Mouse (Mus musculus) liver, embryonic 16.5 days (tissue): ENCODE results near the gene Kcnq5. TPM values are rescaled to one million over a fixed set of nuclear protein-coding genes. Genes with fewer than 3 reads are reported as not detected.
"Not testable (repeated sequence)": the region's sequence is repeated elsewhere in the genome, so short reads cannot be mapped to it uniquely, and the experiment has no call there.

Experiments used
- ATAC-seq: fragments of 200-750 bp; cut with Nextera tagmentation; 2 replicates; pipeline ENCODE4 v1.8.0; 2017; ENCODE audit warnings: low read depth, mild to moderate bottlenecking, moderate number of reproducible peaks, moderate library complexity
- H3K27ac ChIP-seq: fragments of 300-500 bp; sonication (generic); 2 replicates; pipeline ENCODE4 v1.5.1; 2014; ENCODE audit warnings: mild to moderate bottlenecking, low read length
- H3K27me3 ChIP-seq: fragments of 300-500 bp; sonication (generic); 2 replicates; pipeline ENCODE4 v1.6.1; 2014; ENCODE audit warnings: low read depth, low read length, mixed read lengths; ENCODE audit not compliant: control insufficient read depth, insufficient read depth
- H3K36me3 ChIP-seq: fragments of 300-500 bp; sonication (generic); 2 replicates; pipeline ENCODE4 v1.6.1; 2014; ENCODE audit warnings: mild to moderate bottlenecking; ENCODE audit not compliant: control insufficient read depth, insufficient read depth
- H3K4me1 ChIP-seq: fragments of 300-500 bp; sonication (generic); 2 replicates; pipeline ENCODE4 v1.6.1; 2014; ENCODE audit warnings: low read depth, low read length, mixed read lengths; ENCODE audit not compliant: control insufficient read depth
- H3K4me2 ChIP-seq: fragments of 300-500 bp; sonication (generic); 2 replicates; pipeline ENCODE4 v1.6.1; 2014; ENCODE audit warnings: low read depth, low read length, mixed read lengths
- H3K4me3 ChIP-seq: fragments of 300-500 bp; sonication (generic); 2 replicates; pipeline ENCODE4 v1.5.1; 2014; ENCODE audit warnings: low read depth, mild to moderate bottlenecking, low read length
- H3K9ac ChIP-seq: fragments of 300-500 bp; sonication (generic); 2 replicates; pipeline ENCODE4 v1.6.1; 2014; ENCODE audit warnings: low read depth, low read length
- H3K9me3 ChIP-seq: fragments of 300-500 bp; sonication (generic); replicated peaks from 2 replicates; pipeline ENCODE4 v1.6.1; 2016; ENCODE audit warnings: low read length; ENCODE audit not compliant: control insufficient read depth
- WGBS: fragments of 180-500 bp; shearing (Covaris S2); extraction: QIAGEN DNeasy Blood & Tissue Kit; methylation state at CpG from one replicate; pipeline ENCODE4 v1.1.7; 2014; ENCODE audit not compliant: insufficient replicate concordance; 5-methylcytosine and 5-hydroxymethylcytosine counted together
- polyA plus RNA-seq: library from polyadenylated mRNA; unstranded; fragments of >200 nt; fragmentation: Nextera tagmentation; extraction: Ambion mirVana; gene quantifications from 2 replicates; pipeline ENCODE4 v1.2.1, GENCODE M21; 2015

The Kcnq5 gene
- polyA plus RNA-seq, 1 experiment from 2014 or later = 0.17 TPM

GRCm38 (mm10) chr1:21567397-21567796 lies 394.3 kb downstream of the Kcnq5 start:
- not testable (repeated sequence) for H3K4me3 ChIP-seq, H3K9ac ChIP-seq

GRCm38 (mm10) chr1:21554630-21555029 lies 407.1 kb downstream of the Kcnq5 start:
- H3K4me3 ChIP-seq = no peak overlapping the region
- WGBS = 22% methylated on average over 6 of the region's 6 CpGs

More at GRCm38 (mm10) chr1:21567397-21567796, 394.3 kb downstream of the Kcnq5 start:
- H3K9me3 ChIP-seq, H3K36me3 ChIP-seq, H3K4me1 ChIP-seq, H3K4me2 ChIP-seq, H3K27me3 ChIP-seq, H3K27ac ChIP-seq, ATAC-seq: not testable (repeated sequence)
- 33% methylated on average over 2 of the region's 2 CpGs for WGBS

GRCm38 (mm10) chr1:21552715-21553114 lies 409.0 kb downstream of the Kcnq5 start:
- Histone ChIP-seq H3K4me3 (no peak overlapping the region), H3K4me2 (no peak overlapping the region), H3K4me1 (no peaks in the 10 kb centered on the region), H3K27me3 (no peaks in the 10 kb centered on the region), H3K36me3 (no peaks in the 10 kb centered on the region), H3K27ac (no peak overlapping the region), H3K9me3 (no peaks in the 10 kb centered on the region), H3K9ac (no peak overlapping the region)
- 43% methylated on average over 2 of the region's 2 CpGs for WGBS
- ATAC-seq = no peak

More at GRCm38 (mm10) chr1:21554630-21555029, 407.1 kb downstream of the Kcnq5 start:
- H3K9me3 ChIP-seq = no peaks in the 10 kb centered on the region
- no peak for ATAC-seq
- no peaks in the 10 kb centered on the region for H3K4me1 ChIP-seq
- H3K27me3 ChIP-seq = no peaks in the 10 kb centered on the region
- no peak overlapping the region for H3K9ac ChIP-seq
- H3K27ac ChIP-seq = no peak overlapping the region
- no peak overlapping the region for H3K4me2 ChIP-seq
- no peaks in the 10 kb centered on the region for H3K36me3 ChIP-seq

- Histone ChIP-seq H3K9me3 (no peaks in the 10 kb centered on the region), H3K9ac (no peak overlapping the region), H3K27me3 (no peaks in the 10 kb centered on the region), H3K4me2 (no peak overlapping the region), H3K27ac (no peak overlapping the region), H3K4me1 (no peaks in the 10 kb centered on the region), H3K4me3 (no peak overlapping the region), H3K36me3 (no peaks in the 10 kb centered on the region)
- ATAC-seq = no peak
Measured at GRCm38 (mm10) chr1:21543909-21544308, 417.8 kb downstream of the Kcnq5 start.

- Histone ChIP-seq H3K9ac (no peak overlapping the region), H3K4me2 (no peak overlapping the region), H3K27ac (no peak overlapping the region), H3K27me3 (no peaks in the 10 kb centered on the region), H3K4me3 (no peak overlapping the region), H3K36me3 (no peaks in the 10 kb centered on the region), H3K9me3 (no peaks in the 10 kb centered on the region), H3K4me1 (no peaks in the 10 kb centered on the region)
- WGBS = 46% methylated on average over 2 of the region's 2 CpGs
- no peak for ATAC-seq
Measured at GRCm38 (mm10) chr1:21539486-21539885, 422.3 kb downstream of the Kcnq5 start.

GRCm38 (mm10) chr1:21530823-21531222 lies 430.9 kb downstream of the Kcnq5 start:
- Histone ChIP-seq H3K27ac (no peak overlapping the region), H3K9me3 (no peaks in the 10 kb centered on the region), H3K4me3 (no peak overlapping the region), H3K4me1 (no peaks in the 10 kb centered on the region), H3K36me3 (no peaks in the 10 kb centered on the region), H3K27me3 (no peaks in the 10 kb centered on the region), H3K4me2 (no peak overlapping the region), H3K9ac (no peak overlapping the region)
- 48% methylated on average over 1 of the region's 1 CpGs for WGBS
- ATAC-seq = no peak

GRCm38 (mm10) chr1:21521995-21522394 lies 439.7 kb downstream of the Kcnq5 start:
- no peak for ATAC-seq
- no peaks in the 10 kb centered on the region for H3K36me3 ChIP-seq
- 60% methylated on average over 10 of the region's 10 CpGs for WGBS

GRCm38 (mm10) chr1:21521475-21521874 lies 440.3 kb downstream of the Kcnq5 start:
- H3K4me1 ChIP-seq = no peaks in the 10 kb centered on the region
- no peaks in the 10 kb centered on the region for H3K9me3 ChIP-seq
- ATAC-seq = no peak
- H3K27me3 ChIP-seq = no peaks in the 10 kb centered on the region
- H3K9ac ChIP-seq = no peak overlapping the region
- 71% methylated on average over 8 of the region's 8 CpGs for WGBS
- H3K27ac ChIP-seq = no peak overlapping the region
- no peak overlapping the region for H3K4me3 ChIP-seq
- no peak overlapping the region for H3K4me2 ChIP-seq
- no peaks in the 10 kb centered on the region for H3K36me3 ChIP-seq

More at GRCm38 (mm10) chr1:21521995-21522394, 439.7 kb downstream of the Kcnq5 start:
- Histone ChIP-seq H3K27ac (no peak overlapping the region), H3K9ac (no peak overlapping the region), H3K27me3 (no peaks in the 10 kb centered on the region), H3K4me3 (no peak overlapping the region), H3K4me1 (no peaks in the 10 kb centered on the region), H3K4me2 (no peak overlapping the region), H3K9me3 (no peaks in the 10 kb centered on the region)

- no peak for ATAC-seq
- Histone ChIP-seq H3K9ac (no peak overlapping the region), H3K4me1 (no peaks in the 10 kb centered on the region), H3K4me2 (no peak overlapping the region), H3K9me3 (no peaks in the 10 kb centered on the region), H3K27ac (no peak overlapping the region), H3K4me3 (no peak overlapping the region), H3K27me3 (no peaks in the 10 kb centered on the region), H3K36me3 (no peaks in the 10 kb centered on the region)
- WGBS = 62% methylated on average over 10 of the region's 10 CpGs
Measured at GRCm38 (mm10) chr1:21520116-21520645, 441.6 kb downstream of the Kcnq5 start.
